Mouse (Mus musculus): ENCODE data around the gene Hmgxb4. TPM values are rescaled to one million over a fixed set of nuclear protein-coding genes. Genes with fewer than 3 reads are reported as not detected.

Gene Hmgxb4
- polyA plus RNA-seq, 1 experiment from 2014 or later, result 51.2 TPM

GRCm38 (mm10) chr8:74987436-74987835, 5.7 kb upstream of the Hmgxb4 start:
- no peaks in the 10 kb centered on the region for H3K36me3 ChIP-seq (ENCODE audit: poor library complexity, severe bottlenecking)
- 0 out of 2 replicates have a peak, but pooled peaks cover 6% of the 10 kb centered on the region for H3K27me3 ChIP-seq
- no peaks in the 10 kb centered on the region for H3K4me1 ChIP-seq
- H3K9ac ChIP-seq, result no peak overlapping the region
- WGBS, result 67% methylated on average over 5 of the region's 5 CpGs
- ATAC-seq, result no peak
- peaks cover 4% of the 10 kb centered on the region; the same call in 1 of the 2 replicates for H3K9me3 ChIP-seq (replicated peaks)
- no peak overlapping the region for H3K4me2 ChIP-seq
- H3K4me3 ChIP-seq, result no peak overlapping the region
- H3K27ac ChIP-seq, result no peak overlapping the region

DNA sequence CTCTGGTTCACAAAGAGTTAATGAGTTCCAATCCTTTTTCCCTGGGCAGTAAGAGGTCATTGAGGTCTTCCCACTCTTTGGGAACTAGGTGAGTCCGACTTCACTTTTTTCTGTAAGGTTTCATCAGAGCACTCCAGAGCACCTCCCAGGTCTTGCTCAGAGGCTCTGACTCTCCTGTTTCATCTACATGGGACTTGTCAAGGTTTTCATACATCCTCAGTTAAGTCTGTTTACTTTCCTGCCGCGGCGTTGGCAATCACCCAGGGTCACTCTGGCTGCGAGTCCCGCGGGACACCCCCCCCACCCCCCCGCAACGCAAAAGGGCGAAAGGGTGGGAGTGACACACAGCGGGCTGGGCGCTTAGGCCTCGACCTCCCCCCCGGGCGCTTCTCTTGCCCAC, 3.1 kb upstream of the Hmgxb4 start:
- 0 out of 2 replicates have a peak, but pooled peaks cover 6% of the 10 kb centered on the region for H3K27me3 ChIP-seq
- no peaks in the 10 kb centered on the region for H3K36me3 ChIP-seq (ENCODE audit: poor library complexity, severe bottlenecking)
- H3K4me1 ChIP-seq, result peaks cover 13% of the 10 kb centered on the region
- H3K4me2 ChIP-seq, result no peak overlapping the region
- H3K27ac ChIP-seq, result no peak overlapping the region
- no peaks in the 10 kb centered on the region for H3K9me3 ChIP-seq (replicated peaks)
- no peak overlapping the region for H3K9ac ChIP-seq
- H3K4me3 ChIP-seq, result no peak overlapping the region
- ATAC-seq, result no peak
- 23% methylated on average over 15 of the region's 15 CpGs for WGBS

DNA sequence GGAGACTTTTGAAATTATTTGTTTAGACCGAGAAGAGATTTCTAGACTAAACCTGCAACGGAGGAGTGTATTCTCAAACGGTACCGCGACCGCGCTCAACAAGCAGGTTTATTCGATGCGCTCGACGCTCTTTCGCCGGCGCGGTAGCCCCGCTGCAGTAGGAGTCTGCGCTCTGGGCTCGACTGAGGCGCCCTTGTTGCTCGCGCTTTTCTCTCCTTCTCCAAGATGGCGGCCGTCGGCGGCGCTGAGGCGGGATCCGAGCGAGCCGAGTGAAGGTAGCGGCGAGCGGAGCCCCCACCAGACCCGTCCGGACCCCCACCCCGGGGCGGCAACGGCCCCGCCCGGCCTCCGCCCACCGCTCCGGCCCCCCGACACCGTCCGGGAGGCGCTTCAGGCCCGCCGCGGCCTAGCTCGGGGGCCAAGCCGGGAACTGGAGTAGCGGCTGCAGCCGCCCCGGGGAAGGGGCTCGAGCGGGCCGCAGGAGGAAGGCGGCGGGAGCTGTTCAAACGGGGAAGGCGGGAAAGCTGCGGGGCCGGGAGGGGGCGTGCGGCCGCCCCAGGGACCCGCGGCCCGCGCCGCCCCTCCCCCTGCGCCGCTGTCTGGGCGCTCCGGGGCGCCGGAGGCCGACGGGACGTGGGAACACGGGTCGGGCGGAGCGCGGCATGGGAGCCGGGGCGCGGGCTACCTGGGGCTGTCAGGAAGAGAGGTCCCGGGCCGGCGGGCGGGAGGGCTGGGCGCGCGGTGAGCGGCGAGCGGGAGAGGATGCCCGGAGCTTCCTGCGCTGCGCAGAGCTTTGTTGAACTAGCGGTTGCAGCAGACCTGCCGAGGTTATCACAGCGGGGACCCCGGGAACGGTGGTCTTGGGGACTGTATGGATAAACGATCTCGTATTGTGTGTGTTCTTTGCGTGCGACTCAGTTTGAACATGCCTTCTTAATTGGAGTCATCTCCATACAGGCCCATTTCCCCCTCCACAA, 607 bp downstream of the Hmgxb4 start:
- peak overlapping the region; percentile 90 for H3K4me3 ChIP-seq
- H3K4me2 ChIP-seq, result peak overlapping the region; percentile 66
- WGBS, result under 1% methylated on average over 81 of the region's 111 CpGs
- H3K27me3 ChIP-seq, result 0 out of 2 replicates have a peak, but pooled peaks cover 6% of the 10 kb centered on the region
- H3K9me3 ChIP-seq (replicated peaks), result no peaks in the 10 kb centered on the region
- peak overlapping the region; percentile 96 for H3K27ac ChIP-seq
- peak overlapping the region; percentile 98 for H3K9ac ChIP-seq
- peaks cover 3% of the 10 kb centered on the region for H3K36me3 ChIP-seq (ENCODE audit: poor library complexity, severe bottlenecking)
- peak; percentile 97 for ATAC-seq
- peaks cover 15% of the 10 kb centered on the region for H3K4me1 ChIP-seq

GRCm38 (mm10) chr8:74994540-74994939, 1.4 kb downstream of the Hmgxb4 start:
- Histone ChIP-seq H3K9me3 (replicated peaks) (no peaks in the 10 kb centered on the region), H3K4me3 (peak overlapping the region; percentile 90), H3K27ac (peak overlapping the region; percentile 96; the same call in 1 of the 2 replicates), H3K36me3 (ENCODE audit: poor library complexity, severe bottlenecking) (peaks cover 11% of the 10 kb centered on the region), H3K27me3 (0 out of 2 replicates have a peak, but pooled peaks cover 6% of the 10 kb centered on the region), H3K9ac (peak overlapping the region; percentile 98), H3K4me1 (peaks cover 15% of the 10 kb centered on the region), H3K4me2 (peak overlapping the region; percentile 66)
- 4% methylated on average over 7 of the region's 7 CpGs for WGBS
- ATAC-seq, result peak; percentile 1; the same call in 1 of the 2 replicates

GRCm38 (mm10) chr8:75000431-75000830, 7.3 kb downstream of the Hmgxb4 start:
- no peak overlapping the region for H3K27ac ChIP-seq
- no peak overlapping the region for H3K4me2 ChIP-seq
- H3K27me3 ChIP-seq, result no peaks in the 10 kb centered on the region
- H3K4me1 ChIP-seq, result no peaks in the 10 kb centered on the region
- WGBS, result 91% methylated on average over 3 of the region's 3 CpGs
- no peak overlapping the region for H3K9ac ChIP-seq
- ATAC-seq, result no peak
- no peaks in the 10 kb centered on the region for H3K9me3 ChIP-seq (replicated peaks)
- peaks cover 59% of the 10 kb centered on the region for H3K36me3 ChIP-seq (ENCODE audit: poor library complexity, severe bottlenecking)
- no peak overlapping the region for H3K4me3 ChIP-seq

GRCm38 (mm10) chr8:75008826-75009225, 15.7 kb downstream of the Hmgxb4 start:
- no peak for ATAC-seq
- no peak overlapping the region for H3K4me3 ChIP-seq
- no peak overlapping the region for H3K9ac ChIP-seq
- 95% methylated on average over 2 of the region's 2 CpGs for WGBS
- H3K4me1 ChIP-seq, result no peaks in the 10 kb centered on the region
- no peaks in the 10 kb centered on the region for H3K27me3 ChIP-seq
- peaks cover 66% of the 10 kb centered on the region for H3K36me3 ChIP-seq (ENCODE audit: poor library complexity, severe bottlenecking)
- H3K9me3 ChIP-seq (replicated peaks), result no peaks in the 10 kb centered on the region
- H3K4me2 ChIP-seq, result no peak overlapping the region
- H3K27ac ChIP-seq, result no peak overlapping the region

DNA sequence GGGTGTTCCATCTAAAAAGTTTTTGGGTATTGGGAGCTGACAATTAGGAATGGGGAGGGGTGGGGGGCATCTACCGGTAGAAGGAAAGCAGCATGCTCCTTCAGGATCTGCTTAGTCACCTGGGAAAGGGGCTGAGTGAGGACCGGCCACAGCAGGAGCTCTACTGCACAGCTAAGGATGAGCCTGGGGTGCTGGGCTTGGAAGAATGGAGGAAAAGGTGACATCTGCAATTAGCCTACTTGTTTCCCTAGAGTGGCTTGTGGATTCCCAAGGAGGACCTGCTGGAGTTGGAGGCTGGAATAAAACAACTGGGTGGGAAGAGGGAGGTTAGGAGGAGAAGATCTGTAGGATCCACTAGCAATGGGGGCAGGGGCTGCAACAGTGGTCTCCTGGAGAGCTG, 20.4 kb downstream of the Hmgxb4 start:
- Histone ChIP-seq H3K9ac (no peak overlapping the region), H3K4me1 (no peaks in the 10 kb centered on the region), H3K27me3 (no peaks in the 10 kb centered on the region), H3K4me2 (no peak overlapping the region), H3K4me3 (no peak overlapping the region), H3K9me3 (replicated peaks) (no peaks in the 10 kb centered on the region), H3K36me3 (ENCODE audit: poor library complexity, severe bottlenecking) (peaks cover 44% of the 10 kb centered on the region), H3K27ac (no peak overlapping the region)
- ATAC-seq, result no peak
- WGBS, result 53% methylated on average over 2 of the region's 2 CpGs

GRCm38 (mm10) chr8:75013964-75014363, 20.8 kb downstream of the Hmgxb4 start:
- no peaks in the 10 kb centered on the region for H3K9me3 ChIP-seq (replicated peaks)
- H3K4me2 ChIP-seq, result no peak overlapping the region
- no peaks in the 10 kb centered on the region for H3K27me3 ChIP-seq
- H3K36me3 ChIP-seq (ENCODE audit: poor library complexity, severe bottlenecking), result peaks cover 40% of the 10 kb centered on the region
- no peak for ATAC-seq
- no peak overlapping the region for H3K9ac ChIP-seq
- no peaks in the 10 kb centered on the region for H3K4me1 ChIP-seq
- no peak overlapping the region for H3K4me3 ChIP-seq
- no peak overlapping the region for H3K27ac ChIP-seq
- 91% methylated on average over 3 of the region's 3 CpGs for WGBS

- Histone ChIP-seq H3K9ac (no peak overlapping the region), H3K36me3 (ENCODE audit: poor library complexity, severe bottlenecking) (peaks cover 30% of the 10 kb centered on the region), H3K27me3 (no peaks in the 10 kb centered on the region), H3K4me2 (no peak overlapping the region), H3K4me3 (no peak overlapping the region), H3K27ac (no peak overlapping the region), H3K9me3 (replicated peaks) (no peaks in the 10 kb centered on the region), H3K4me1 (no peaks in the 10 kb centered on the region)
- 43% methylated on average over 2 of the region's 2 CpGs for WGBS
- no peak for ATAC-seq
Observed at GRCm38 (mm10) chr8:75015981-75016380, 22.8 kb downstream of the Hmgxb4 start.

DNA sequence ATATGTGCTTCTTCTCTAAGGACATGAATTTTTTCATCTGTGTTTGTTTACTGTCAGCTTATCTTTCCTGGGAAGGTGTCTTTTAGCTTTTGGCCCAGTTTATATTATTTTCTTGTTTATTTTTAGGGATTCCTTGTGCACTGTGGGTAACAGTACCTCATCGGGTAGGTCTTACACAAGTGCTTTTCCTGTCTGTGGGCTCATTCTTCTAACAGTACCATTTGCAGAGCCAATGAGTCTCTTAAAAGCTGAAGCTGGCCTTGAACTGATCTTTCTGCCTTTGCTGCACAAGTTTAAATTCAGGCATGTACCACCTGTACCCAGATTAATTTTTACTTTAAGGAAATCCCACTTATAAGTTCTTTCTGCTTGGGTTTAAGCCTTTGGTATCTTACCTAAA, 23.3 kb downstream of the Hmgxb4 start:
- no peaks in the 10 kb centered on the region for H3K4me1 ChIP-seq
- no peaks in the 10 kb centered on the region for H3K9me3 ChIP-seq (replicated peaks)
- H3K27me3 ChIP-seq, result no peaks in the 10 kb centered on the region
- H3K4me2 ChIP-seq, result no peak overlapping the region
- no peak for ATAC-seq
- H3K36me3 ChIP-seq (ENCODE audit: poor library complexity, severe bottlenecking), result peaks cover 31% of the 10 kb centered on the region
- no peak overlapping the region for H3K9ac ChIP-seq
- H3K4me3 ChIP-seq, result no peak overlapping the region
- 98% methylated on average over 1 of the region's 1 CpGs for WGBS
- H3K27ac ChIP-seq, result no peak overlapping the region

GRCm38 (mm10) chr8:75018274-75018972, 25.3 kb downstream of the Hmgxb4 start:
- H3K36me3 ChIP-seq (ENCODE audit: poor library complexity, severe bottlenecking), result peaks cover 48% of the 10 kb centered on the region
- 43% methylated on average over 5 of the region's 5 CpGs for WGBS
- H3K4me2 ChIP-seq, result no peak overlapping the region
- H3K27me3 ChIP-seq, result no peaks in the 10 kb centered on the region
- H3K4me1 ChIP-seq, result no peaks in the 10 kb centered on the region
- H3K9me3 ChIP-seq (replicated peaks), result no peaks in the 10 kb centered on the region
- H3K27ac ChIP-seq, result no peak overlapping the region
- H3K9ac ChIP-seq, result no peak overlapping the region
- no peak overlapping the region for H3K4me3 ChIP-seq
- ATAC-seq, result no peak

GRCm38 (mm10) chr8:75023660-75024316, 30.6 kb downstream of the Hmgxb4 start:
- H3K36me3 ChIP-seq (ENCODE audit: poor library complexity, severe bottlenecking), result peaks cover 81% of the 10 kb centered on the region
- ATAC-seq, result no peak
- H3K4me1 ChIP-seq, result no peaks in the 10 kb centered on the region
- WGBS, result 92% methylated on average over 3 of the region's 3 CpGs
- no peak overlapping the region for H3K4me3 ChIP-seq
- no peak overlapping the region for H3K4me2 ChIP-seq
- H3K27me3 ChIP-seq, result no peaks in the 10 kb centered on the region
- no peak overlapping the region for H3K27ac ChIP-seq
- no peaks in the 10 kb centered on the region for H3K9me3 ChIP-seq (replicated peaks)
- H3K9ac ChIP-seq, result no peak overlapping the region

Data from forebrain, embryonic 13.5 days (tissue).